Mouse (Mus musculus): Measurements from ENCODE around the gene Akap7. TPM values are rescaled to one million over a fixed set of nuclear protein-coding genes. Genes with fewer than 3 reads are reported as not detected.

Gene Akap7
- polyA plus RNA-seq, 1 experiment = 10.6 TPM

- H3K4me1 ChIP-seq = peaks cover 64% of the 10 kb centered on the region
- H3K36me3 ChIP-seq (replicated peaks; ENCODE audit: low read length) = no peaks in the 10 kb centered on the region
- no peaks in the 10 kb centered on the region for H3K27me3 ChIP-seq (replicated peaks)
- TF ChIP-seq GATA1 (IDR thresholded peaks at IDR 0.05; ENCODE audit: borderline replicate concordance, low read length) = no peak
- peak overlapping the region; percentile 70 for H3K4me3 ChIP-seq (replicated peaks)
- H3K9me3 ChIP-seq = no peaks in the 10 kb centered on the region
These were observed 8.6 kb downstream of the Akap7 start for GRCm38 (mm10) chr10:25299031-25299529.

GRCm38 (mm10) chr10:25298264-25298671, 9.4 kb downstream of the Akap7 start:
- no peaks in the 10 kb centered on the region for H3K9me3 ChIP-seq
- H3K4me1 ChIP-seq = peaks cover 69% of the 10 kb centered on the region
- H3K4me3 ChIP-seq (replicated peaks) = peak overlapping the region; percentile 94
- no peaks in the 10 kb centered on the region for H3K27me3 ChIP-seq (replicated peaks)
- TF ChIP-seq GATA1 (IDR thresholded peaks at IDR 0.05; ENCODE audit: borderline replicate concordance, low read length) = no peak
- TF ChIP-seq FLI1 (IDR thresholded peaks at IDR 0.05; ENCODE audit: low read length) = no peak
- H3K36me3 ChIP-seq (replicated peaks; ENCODE audit: low read length) = no peaks in the 10 kb centered on the region

GRCm38 (mm10) chr10:25297666-25298263, 9.9 kb downstream of the Akap7 start:
- Histone ChIP-seq H3K9me3 (no peaks in the 10 kb centered on the region), H3K27me3 (replicated peaks) (no peaks in the 10 kb centered on the region), H3K4me1 (peaks cover 66% of the 10 kb centered on the region), H3K36me3 (replicated peaks; ENCODE audit: low read length) (no peaks in the 10 kb centered on the region), H3K4me3 (replicated peaks) (peak overlapping the region; percentile 94)
- no peak for TF ChIP-seq FLI1 (IDR thresholded peaks at IDR 0.05; ENCODE audit: low read length)
- no peak for TF ChIP-seq GATA1 (IDR thresholded peaks at IDR 0.05; ENCODE audit: borderline replicate concordance, low read length)

- H3K9me3 ChIP-seq = no peaks in the 10 kb centered on the region
These were observed 10.9 kb downstream of the Akap7 start for GRCm38 (mm10) chr10:25296657-25297369.

GRCm38 (mm10) chr10:25296286-25296656, 11.4 kb downstream of the Akap7 start:
- Histone ChIP-seq H3K4me1 (peaks cover 72% of the 10 kb centered on the region), H3K4me3 (replicated peaks) (peak overlapping the region; percentile 94), H3K9me3 (no peaks in the 10 kb centered on the region), H3K27me3 (replicated peaks) (no peaks in the 10 kb centered on the region), H3K36me3 (replicated peaks; ENCODE audit: low read length) (peaks cover under 1% of the 10 kb centered on the region)
- TF ChIP-seq GATA1 (IDR thresholded peaks at IDR 0.05; ENCODE audit: borderline replicate concordance, low read length) = no peak
- TF ChIP-seq FLI1 (IDR thresholded peaks at IDR 0.05; ENCODE audit: low read length) = no peak

More at GRCm38 (mm10) chr10:25296657-25297369, 10.9 kb downstream of the Akap7 start:
- Histone ChIP-seq H3K27me3 (replicated peaks) (no peaks in the 10 kb centered on the region), H3K4me3 (replicated peaks) (peak overlapping the region; percentile 94), H3K4me1 (peaks cover 67% of the 10 kb centered on the region), H3K36me3 (replicated peaks; ENCODE audit: low read length) (no peaks in the 10 kb centered on the region)
- TF ChIP-seq FLI1 (IDR thresholded peaks at IDR 0.05; ENCODE audit: low read length) (no peak), GATA1 (IDR thresholded peaks at IDR 0.05; ENCODE audit: borderline replicate concordance, low read length) (no peak)

GRCm38 (mm10) chr10:25295836-25296235, 11.8 kb downstream of the Akap7 start:
- no peaks in the 10 kb centered on the region for H3K27me3 ChIP-seq (replicated peaks)
- H3K4me1 ChIP-seq = peaks cover 74% of the 10 kb centered on the region
- H3K4me3 ChIP-seq (replicated peaks) = peak overlapping the region; percentile 94

GRCm38 (mm10) chr10:25294999-25295398, 12.7 kb downstream of the Akap7 start:
- Histone ChIP-seq H3K36me3 (replicated peaks; ENCODE audit: low read length) (peaks cover 3% of the 10 kb centered on the region), H3K9me3 (no peaks in the 10 kb centered on the region), H3K4me3 (replicated peaks) (peak overlapping the region; percentile 76), H3K27me3 (replicated peaks) (no peaks in the 10 kb centered on the region), H3K4me1 (peaks cover 67% of the 10 kb centered on the region)
- no peak for TF ChIP-seq FLI1 (IDR thresholded peaks at IDR 0.05; ENCODE audit: low read length)
- TF ChIP-seq GATA1 (IDR thresholded peaks at IDR 0.05; ENCODE audit: borderline replicate concordance, low read length) = no peak

More at GRCm38 (mm10) chr10:25295836-25296235, 11.8 kb downstream of the Akap7 start:
- Histone ChIP-seq H3K9me3 (no peaks in the 10 kb centered on the region), H3K36me3 (replicated peaks; ENCODE audit: low read length) (peaks cover 3% of the 10 kb centered on the region)
- no peak for TF ChIP-seq GATA1 (IDR thresholded peaks at IDR 0.05; ENCODE audit: borderline replicate concordance, low read length)
- no peak for TF ChIP-seq FLI1 (IDR thresholded peaks at IDR 0.05; ENCODE audit: low read length)

- no peak for TF ChIP-seq FLI1 (IDR thresholded peaks at IDR 0.05; ENCODE audit: low read length)
- no peak for TF ChIP-seq GATA1 (IDR thresholded peaks at IDR 0.05; ENCODE audit: borderline replicate concordance, low read length)
- peaks cover 10% of the 10 kb centered on the region for H3K36me3 ChIP-seq (replicated peaks; ENCODE audit: low read length)
- H3K9me3 ChIP-seq = no peaks in the 10 kb centered on the region
- H3K27me3 ChIP-seq (replicated peaks) = no peaks in the 10 kb centered on the region
- peaks cover 55% of the 10 kb centered on the region for H3K4me1 ChIP-seq
- no peak overlapping the region for H3K4me3 ChIP-seq (replicated peaks)
These were observed 13.9 kb downstream of the Akap7 start for GRCm38 (mm10) chr10:25293796-25294195.

- no peaks in the 10 kb centered on the region for H3K27me3 ChIP-seq (replicated peaks)
- TF ChIP-seq FLI1 (IDR thresholded peaks at IDR 0.05; ENCODE audit: low read length) = no peak
- no peak for TF ChIP-seq GATA1 (IDR thresholded peaks at IDR 0.05; ENCODE audit: borderline replicate concordance, low read length)
- no peaks in the 10 kb centered on the region for H3K9me3 ChIP-seq
- H3K36me3 ChIP-seq (replicated peaks; ENCODE audit: low read length) = peaks cover 26% of the 10 kb centered on the region
- no peak overlapping the region for H3K4me3 ChIP-seq (replicated peaks)
- peaks cover 38% of the 10 kb centered on the region for H3K4me1 ChIP-seq
These were observed 16.6 kb downstream of the Akap7 start for GRCm38 (mm10) chr10:25291053-25291452.
